Mouse (Mus musculus) v-Abl transformed pro-B cells (cell line): ENCODE data around the gene Serpina5.
"Not testable (repeated sequence)": the region's sequence is repeated elsewhere in the genome, so short reads cannot be mapped to it uniquely, and the experiment has no call there.

Source experiments
- in situ Hi-C, 2 experiments: fragments of 400-800 bp; cut with MboI; formaldehyde crosslinking; loops; one replicate each; pipeline ENCODE4 v1.15.1; 2025; ENCODE audit not compliant: unreplicated experiment in 2 of 2

Serpina5 gene

GRCm38 (mm10) chr12:104100768-104101167 is at the start of gene Serpina5:
Gene Serpina5 (plus strand): TSS chr12:104101113.
- in situ Hi-C loops = no loop called here

- in situ Hi-C loops = no loop called here
These were observed 46.9 kb upstream of the Serpina5 start for GRCm38 (mm10) chr12:104053995-104054394.

GRCm38 (mm10) chr12:104055755-104056154 is 45.2 kb upstream of the Serpina5 start:
- in situ Hi-C loops = no loop called here

GRCm38 (mm10) chr12:104057050-104057449 is 43.9 kb upstream of the Serpina5 start:
- in situ Hi-C loops = no loop called here

- in situ Hi-C loops = no loop called here
These were observed 43.4 kb upstream of the Serpina5 start for GRCm38 (mm10) chr12:104057531-104057930.

- in situ Hi-C loops = no loop called here
These were observed 40.8 kb upstream of the Serpina5 start for GRCm38 (mm10) chr12:104060126-104060525.

GRCm38 (mm10) chr12:104061862-104062261 is 39.1 kb upstream of the Serpina5 start:
- in situ Hi-C loops = no loop called here

- in situ Hi-C loops = no loop called here
These were observed 36.4 kb upstream of the Serpina5 start for GRCm38 (mm10) chr12:104064532-104064931.

- in situ Hi-C loops = no loop called here
These were observed 35.9 kb upstream of the Serpina5 start for GRCm38 (mm10) chr12:104064996-104065395.

- in situ Hi-C loops = no loop called here
These were observed 34.7 kb upstream of the Serpina5 start for GRCm38 (mm10) chr12:104066241-104066640.

- in situ Hi-C loops = no loop called here
These were observed 33.4 kb upstream of the Serpina5 start for GRCm38 (mm10) chr12:104067549-104067948.

GRCm38 (mm10) chr12:104069620-104070019 is 31.3 kb upstream of the Serpina5 start:
- in situ Hi-C loops = no loop called here

GRCm38 (mm10) chr12:104071708-104072107 is 29.2 kb upstream of the Serpina5 start:
- in situ Hi-C loops = no loop called here

GRCm38 (mm10) chr12:104072286-104072685 is 28.6 kb upstream of the Serpina5 start:
- in situ Hi-C loops = no loop called here

GRCm38 (mm10) chr12:104090119-104090518 is 10.8 kb upstream of the Serpina5 start:
- in situ Hi-C loops = no loop called here

GRCm38 (mm10) chr12:104091303-104091702 is 9.6 kb upstream of the Serpina5 start:
- in situ Hi-C loops = no loop called here

GRCm38 (mm10) chr12:104105847-104106246 is 4.9 kb downstream of the Serpina5 start:
- in situ Hi-C loops = no loop called here

- in situ Hi-C loops = no loop called here
These were observed 6.0 kb downstream of the Serpina5 start for GRCm38 (mm10) chr12:104106919-104107318.

- in situ Hi-C loops = no loop called here
These were observed 7.6 kb downstream of the Serpina5 start for GRCm38 (mm10) chr12:104108507-104108906.

- in situ Hi-C loops = not testable (repeated sequence)
These were observed 11.4 kb downstream of the Serpina5 start, which contains the start of gene Serpina3a for GRCm38 (mm10) chr12:104112333-104112732. Gene Serpina3a (plus strand): TSS chr12:104112724.

- in situ Hi-C loops = no loop called here
These were observed 14.1 kb downstream of the Serpina5 start for GRCm38 (mm10) chr12:104114921-104115579.

GRCm38 (mm10) chr12:104123097-104123496 is 22.2 kb downstream of the Serpina5 start:
- in situ Hi-C loops = no loop called here

GRCm38 (mm10) chr12:104123996-104124395 is 23.1 kb downstream of the Serpina5 start:
- in situ Hi-C loops = no loop called here
